Mouse (Mus musculus): Measurements from ENCODE around the gene Lmntd1.

Gene Lmntd1

GRCm38 (mm10) chr6:145564671-145565070, 49.4 kb downstream of the Lmntd1 start:
- no peak for DNase-seq (ENCODE audit: low spot score in 2 of 2)

- DNase-seq (ENCODE audit: low spot score in 2 of 2), result no peak
Measured at GRCm38 (mm10) chr6:145557059-145557992, 56.8 kb downstream of the Lmntd1 start.

GRCm38 (mm10) chr6:145553226-145553625, 60.9 kb downstream of the Lmntd1 start:
- no peak for DNase-seq (ENCODE audit: low spot score in 2 of 2)

GRCm38 (mm10) chr6:145552817-145553216, 61.3 kb downstream of the Lmntd1 start:
- no peak for DNase-seq (ENCODE audit: low spot score in 2 of 2)

GRCm38 (mm10) chr6:145550993-145551392, 63.1 kb downstream of the Lmntd1 start:
- no peak for DNase-seq (ENCODE audit: low spot score in 2 of 2)

GRCm38 (mm10) chr6:145545927-145546641, 68.0 kb downstream of the Lmntd1 start:
- DNase-seq (ENCODE audit: low spot score in 2 of 2), result no peak

GRCm38 (mm10) chr6:145544838-145545237, 69.3 kb downstream of the Lmntd1 start:
- no peak for DNase-seq (ENCODE audit: low spot score in 2 of 2)

- DNase-seq (ENCODE audit: low spot score in 2 of 2), result no peak
Measured at GRCm38 (mm10) chr6:145544304-145544703, 69.8 kb downstream of the Lmntd1 start.

GRCm38 (mm10) chr6:145539568-145539859, 74.6 kb downstream of the Lmntd1 start:
- DNase-seq (ENCODE audit: low spot score in 2 of 2), result no peak

GRCm38 (mm10) chr6:145538787-145539567, 75.1 kb downstream of the Lmntd1 start:
- no peak for DNase-seq (ENCODE audit: low spot score in 2 of 2)

- no peak for DNase-seq (ENCODE audit: low spot score in 2 of 2)
Measured at GRCm38 (mm10) chr6:145530464-145530863, 83.7 kb downstream of the Lmntd1 start.

GRCm38 (mm10) chr6:145523337-145523736, 90.8 kb downstream of the Lmntd1 start:
- no peak for DNase-seq (ENCODE audit: low spot score in 2 of 2)

GRCm38 (mm10) chr6:145522617-145523016, 91.5 kb downstream of the Lmntd1 start:
- no peak for DNase-seq (ENCODE audit: low spot score in 2 of 2)

- no peak for DNase-seq (ENCODE audit: low spot score in 2 of 2)
Measured at GRCm38 (mm10) chr6:145517002-145517401, 97.1 kb downstream of the Lmntd1 start.

- no peak for DNase-seq (ENCODE audit: low spot score in 2 of 2)
Measured at GRCm38 (mm10) chr6:145515859-145516581, 98.1 kb downstream of the Lmntd1 start.

- no peak for DNase-seq (ENCODE audit: low spot score in 2 of 2)
Measured at GRCm38 (mm10) chr6:145511265-145511664, 102.9 kb downstream of the Lmntd1 start.

- no peak for DNase-seq (ENCODE audit: low spot score in 2 of 2)
Measured at GRCm38 (mm10) chr6:145508828-145509227, 105.3 kb downstream of the Lmntd1 start.

- no peak for DNase-seq (ENCODE audit: low spot score in 2 of 2)
Measured at GRCm38 (mm10) chr6:145501751-145502150, 112.4 kb downstream of the Lmntd1 start.

GRCm38 (mm10) chr6:145499574-145500546, 114.3 kb downstream of the Lmntd1 start:
- no peak for DNase-seq (ENCODE audit: low spot score in 2 of 2)

- no peak for DNase-seq (ENCODE audit: low spot score in 2 of 2)
Measured at GRCm38 (mm10) chr6:145495731-145496130, 118.4 kb downstream of the Lmntd1 start.

Data from frontal cortex, postnatal 10 days (tissue).